Mouse (Mus musculus): Measurements from ENCODE around the gene Oard1. TPM values are rescaled to one million over a fixed set of nuclear protein-coding genes. Genes with fewer than 3 reads are reported as not detected.

The Oard1 gene
- polyA plus RNA-seq (2017; shearing (Covaris generic)), result 85.2 TPM

DNA sequence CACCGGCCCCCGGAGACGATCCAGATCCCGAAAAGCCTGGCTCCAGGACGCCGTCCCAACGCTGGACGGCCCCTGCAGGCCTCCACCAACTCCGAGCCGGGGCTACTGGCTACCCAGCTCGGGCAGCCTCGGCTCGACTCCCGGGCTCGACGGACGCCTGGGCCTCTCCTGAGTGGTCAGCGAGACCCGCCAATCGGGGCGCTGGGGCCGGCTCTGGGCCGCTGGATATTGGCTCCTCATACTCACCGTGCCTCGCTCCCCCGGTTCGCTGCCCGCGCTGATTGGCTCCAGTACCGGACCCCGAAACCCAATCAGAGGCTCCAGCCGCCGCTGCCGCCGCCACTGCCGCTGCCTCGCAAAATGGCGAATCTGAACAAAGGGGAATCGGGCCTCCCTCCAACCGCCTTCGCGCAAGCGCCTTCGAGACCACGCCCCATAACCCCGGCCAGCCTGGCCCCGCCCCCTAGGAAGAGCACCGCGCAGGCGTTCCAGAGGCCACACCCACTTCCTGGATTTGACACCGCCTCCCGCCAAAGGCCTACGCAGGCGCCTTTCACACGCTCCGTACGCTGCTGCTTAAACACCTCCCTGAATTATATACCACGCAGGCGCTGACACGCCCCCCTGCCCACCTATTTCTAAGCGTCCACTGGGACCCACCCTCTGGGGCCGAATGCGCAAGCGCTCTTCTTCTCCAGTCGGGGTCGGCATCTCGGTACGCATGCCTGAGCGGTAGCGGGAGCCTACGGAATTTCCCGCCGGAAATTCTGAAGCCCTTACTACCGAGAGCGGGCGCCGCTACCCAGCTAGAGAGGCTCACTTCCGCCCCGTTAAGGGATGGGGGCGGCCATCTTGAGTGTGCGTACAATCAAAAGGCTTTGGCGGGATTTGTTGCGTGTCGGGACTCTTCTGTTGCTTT, at the start of gene Oard1, which contains the start of gene Nfya:
Gene Oard1 (plus strand): TSS at position 635 of the 919 bp plus-strand sequence.
Gene Nfya (minus strand): TSS at position 527 of the 919 bp plus-strand sequence.

DNA sequence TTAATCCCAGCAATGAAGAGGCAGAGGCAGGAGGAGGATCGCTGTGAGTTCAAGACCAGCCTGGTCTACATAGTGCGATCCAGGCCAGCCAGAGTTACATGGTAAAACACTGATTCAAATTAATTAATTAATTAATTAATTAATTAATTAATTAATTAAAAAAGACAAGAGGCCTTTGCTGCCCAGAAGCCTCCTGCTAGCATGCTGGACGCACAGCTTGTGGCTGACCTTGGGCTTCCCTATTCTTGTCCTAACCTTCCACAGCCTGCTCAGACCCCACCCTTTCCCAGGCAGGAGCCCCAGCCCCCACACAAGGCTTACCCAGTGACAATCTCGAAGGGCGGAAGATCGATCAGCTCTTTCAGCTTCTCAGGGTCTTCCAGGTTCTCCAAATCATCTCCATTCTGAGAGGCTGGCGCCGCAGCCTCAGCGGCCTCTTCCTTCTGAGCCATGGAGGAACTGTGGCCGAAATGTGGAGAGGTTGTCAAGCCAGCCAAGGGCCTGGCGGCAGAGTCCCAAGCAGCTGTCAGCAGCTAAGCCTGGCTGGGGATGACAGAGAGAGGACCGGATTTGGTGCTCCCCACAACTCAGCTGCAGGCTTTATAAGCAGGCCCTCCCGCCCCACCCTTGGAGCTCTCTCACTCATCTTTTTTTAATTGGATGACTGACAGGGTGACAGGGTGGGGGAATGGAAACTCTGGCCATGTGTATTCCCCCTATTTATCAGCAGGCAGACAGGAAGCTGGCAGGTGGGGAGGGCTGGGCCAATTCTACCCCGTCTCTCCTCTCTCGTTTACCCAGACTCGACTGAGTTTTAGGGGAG, 22.6 kb downstream of the Oard1 start, which contains the start of gene Apobec2:
Gene Apobec2 (minus strand): TSS at position 773 of the 823 bp plus-strand sequence.

GRCm38 (mm10) chr17:48451353-48451675, 41.5 kb downstream of the Oard1 start, which contains the start of gene Tspo2:
Tspo2 (minus strand) TSS chr17:48451522.

GRCm38 (mm10) chr17:48454688-48455087, 44.9 kb downstream of the Oard1 start, which contains the start of gene Unc5cl:
Unc5cl (plus strand) TSS chr17:48454901.

Other genes starting within 250 kb of the Oard1 start
- gene A530064D06Rik, start 242.7 kb upstream of the Oard1 start, polyA plus RNA-seq (2017; shearing (Covaris generic)), result not detected
- not detected for gene Trem1, start 177.2 kb upstream of the Oard1 start, polyA plus RNA-seq (2017; shearing (Covaris generic))
- not detected for gene Trem3, start 162.2 kb upstream of the Oard1 start, polyA plus RNA-seq (2017; shearing (Covaris generic))
- 1.2 TPM for gene Treml4, start 145.7 kb upstream of the Oard1 start, polyA plus RNA-seq (2017; shearing (Covaris generic))
- gene Treml2, start 110.5 kb upstream of the Oard1 start, polyA plus RNA-seq (2017; shearing (Covaris generic)), result 32.8 TPM
- 4.9 TPM for gene B430306N03Rik, start 93.9 kb upstream of the Oard1 start, polyA plus RNA-seq (2017; shearing (Covaris generic))
- not detected for gene Trem2, start 63.6 kb upstream of the Oard1 start, polyA plus RNA-seq (2017; shearing (Covaris generic))
- not detected for gene Treml1, start 50.1 kb upstream of the Oard1 start, polyA plus RNA-seq (2017; shearing (Covaris generic))
- 4.6 TPM for gene Nfya, start 108 bp upstream of the Oard1 start, polyA plus RNA-seq (2017; shearing (Covaris generic))
- 7.3 TPM for gene Apobec2, start 22.9 kb downstream of the Oard1 start, polyA plus RNA-seq (2017; shearing (Covaris generic))
- 0.06 TPM for gene Tspo2, start 41.5 kb downstream of the Oard1 start, polyA plus RNA-seq (2017; shearing (Covaris generic))
- 38.9 TPM for gene Unc5cl, start 44.9 kb downstream of the Oard1 start, polyA plus RNA-seq (2017; shearing (Covaris generic))